Mouse (Mus musculus) kidney, adult 10 weeks (tissue): ENCODE measurements around the gene Dupd1. TPM values are rescaled to one million over a fixed set of nuclear protein-coding genes. Genes with fewer than 3 reads are reported as not detected.

Source experiments
- polyA plus RNA-seq: library from polyadenylated mRNA; stranded (reverse); fragments of 350-450 nt; fragmentation: Illumina TruSeq; extraction: RNeasy Lipid Tissue Mini Kit (QIAGEN cat#74804); gene quantifications from one replicate; pipeline ENCODE4 v1.2.3, GENCODE M21; 2014; ENCODE audit warnings: low read depth, low replicate concordance

Gene Dupd1
- polyA plus RNA-seq, result not detected

DNA sequence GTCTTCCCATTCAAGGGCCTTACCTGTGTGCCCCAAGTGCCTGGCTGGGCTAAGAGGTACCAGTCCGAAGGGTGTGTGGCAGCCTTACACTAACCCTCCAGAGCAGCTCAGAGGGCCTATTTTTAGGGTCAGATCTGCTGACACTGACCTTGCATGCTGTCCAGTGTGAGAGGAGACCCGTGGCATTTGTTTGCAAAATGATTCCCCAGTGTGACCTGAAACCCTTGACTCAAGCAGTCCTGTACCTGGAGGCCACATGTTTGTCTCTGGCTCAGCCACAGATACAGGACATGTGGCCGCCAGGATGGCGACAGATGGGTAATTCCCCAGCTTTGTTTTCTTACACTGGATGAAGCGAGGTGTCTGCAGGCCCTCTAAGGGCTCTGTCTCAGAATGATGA lies at the start of gene Dupd1:
Gene Dupd1 (minus strand): TSS at position 91 of the 400 bp plus-strand sequence.

DNA sequence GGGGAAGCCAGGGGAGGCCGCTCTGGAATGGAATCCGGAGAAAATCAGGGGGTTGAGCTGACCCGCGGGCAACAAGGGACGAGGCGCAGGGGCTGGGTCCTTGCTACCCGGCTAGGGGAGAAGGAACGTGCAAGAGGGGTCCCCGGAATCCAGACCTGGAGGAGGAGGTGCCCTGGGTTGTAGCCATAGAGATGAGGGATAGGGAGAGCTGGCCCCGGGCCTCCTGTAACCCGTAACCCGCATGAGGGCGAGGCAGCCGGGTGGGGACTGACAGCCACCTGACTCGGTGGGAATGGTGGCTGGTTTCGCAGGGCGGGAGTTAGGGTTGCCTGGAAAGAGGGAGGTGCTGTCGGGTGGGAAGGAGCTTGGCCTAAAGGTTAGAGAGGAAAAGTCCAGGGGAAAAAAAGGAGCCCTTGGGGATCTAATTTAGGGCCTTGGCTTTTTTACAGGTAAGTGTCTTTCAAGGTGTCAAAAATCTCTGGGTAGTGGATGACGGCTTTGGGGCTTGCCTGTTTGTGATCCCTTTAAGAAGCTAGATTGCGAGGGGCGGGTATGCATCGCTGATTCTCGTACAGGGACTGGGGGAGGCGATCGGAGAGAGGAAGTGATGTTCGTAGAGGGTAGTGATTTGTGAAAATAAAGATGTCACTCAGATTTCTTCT lies 36.6 kb upstream of the Dupd1 start, which contains the start of gene Dusp13:
Gene Dusp13 (minus strand): TSS at position 301 of the 662 bp plus-strand sequence.

DNA sequence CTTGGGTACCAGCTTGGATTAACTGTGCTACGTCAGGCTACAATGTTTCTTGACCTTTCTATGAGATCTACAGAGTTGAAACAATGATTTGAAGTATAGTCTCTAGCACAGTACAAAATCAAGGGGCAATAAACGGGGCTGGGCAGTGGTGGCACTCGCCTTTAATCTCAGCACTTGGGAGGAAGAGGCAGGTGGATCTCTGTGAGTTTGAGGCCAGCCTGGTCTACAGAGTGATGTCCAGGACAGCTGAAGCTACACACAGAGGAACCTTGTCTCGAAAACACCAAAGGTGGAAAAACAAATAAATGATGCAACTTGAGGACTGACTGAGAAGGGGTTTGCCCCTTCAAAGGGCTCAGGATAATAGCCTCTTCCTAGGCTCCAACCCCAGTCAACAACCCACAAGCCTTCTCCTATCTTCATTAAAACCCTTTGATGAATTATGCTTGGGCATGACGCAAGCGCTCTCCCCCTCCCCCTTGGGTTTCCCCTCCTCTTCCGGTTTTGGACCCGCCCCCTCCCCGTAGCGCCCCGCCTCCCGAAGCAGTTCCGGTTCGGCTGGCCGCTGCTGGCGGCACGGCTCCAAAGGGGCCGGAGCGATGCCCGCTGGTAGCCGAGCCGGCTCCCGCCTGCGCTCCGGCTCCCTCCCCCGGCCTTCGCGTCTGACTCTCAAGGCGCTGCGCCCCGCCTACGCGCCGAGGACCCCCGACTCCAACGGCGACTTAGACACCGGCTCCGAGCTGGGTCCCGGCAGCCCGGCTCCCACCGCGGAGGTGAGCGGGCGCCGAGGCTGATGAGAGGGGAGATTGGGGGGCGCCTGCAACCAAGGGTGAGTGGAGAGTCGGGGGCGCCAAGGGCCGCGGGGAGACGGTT lies 35.9 kb upstream of the Dupd1 start, which contains the start of gene Samd8:
Gene Samd8 (plus strand): TSS at position 524 of the 873 bp plus-strand sequence.

Other genes with a start within 250 kb of the Dupd1 start
- gene Kat6b, start 233.1 kb downstream of the Dupd1 start, polyA plus RNA-seq, result 8.0 TPM
- gene Samd8, start 36.0 kb upstream of the Dupd1 start, polyA plus RNA-seq, result 43.0 TPM
- gene Dusp13, start 36.6 kb upstream of the Dupd1 start, polyA plus RNA-seq, result not detected
- gene Vdac2, start 110.7 kb upstream of the Dupd1 start, polyA plus RNA-seq, result 429 TPM
- not detected for gene Comtd1, start 134.4 kb upstream of the Dupd1 start, polyA plus RNA-seq